Mouse (Mus musculus): ENCODE results near the gene Ppt2.

- TF ChIP-seq POLR2A (IDR thresholded peaks at IDR 0.05; ENCODE audit: extremely low read depth, insufficient read depth, low read length) = no peak
- no peak for TF ChIP-seq CTCF (IDR thresholded peaks at IDR 0.05; ENCODE audit: extremely low read depth, insufficient read depth, low read length)
These were observed 34.4 kb downstream of the Ppt2 start for GRCm38 (mm10) chr17:34593752-34594525.

All from cortical plate, adult 2 months (tissue).